Mouse (Mus musculus): ENCODE measurements around the gene Cytip. TPM values are rescaled to one million over a fixed set of nuclear protein-coding genes. Genes with fewer than 3 reads are reported as not detected.
"Not testable (repeated sequence)": the region's sequence is repeated elsewhere in the genome, so short reads cannot be mapped to it uniquely, and the experiment has no call there.

Gene Cytip
- polyA plus RNA-seq, 1 experiment from 2014 or later: 11.5 TPM

- ChIA-PET POLR2A (no interaction called here), CTCF (interaction anchor here (1.5 kb wide), 1 partner anchor 75 kb away, joined by 3 read pairs; no protein-coding TSS in a partner anchor)
- no peak for ATAC-seq
- DNase-seq (ENCODE audit: low read depth, low spot score): no peak
- TF ChIP-seq CTCF (IDR thresholded peaks at IDR 0.05): no peak
- in situ Hi-C loops (cut with MboI; ENCODE audit: low pct_unique_long_range_greater_than_20kb): no loop called here
- no peaks in the 10 kb centered on the region for H3K27me3 ChIP-seq
Measured at GRCm38 (mm10) chr2:58129903-58130302, 65.4 kb downstream of the Cytip start.

GRCm38 (mm10) chr2:58111105-58111504, 84.2 kb downstream of the Cytip start:
- ATAC-seq (no peak), DNase-seq (ENCODE audit: low read depth, low spot score) (no peak)
- no peak for TF ChIP-seq CTCF (IDR thresholded peaks at IDR 0.05)
- POLR2A ChIA-PET: no interaction called here
- in situ Hi-C loops (cut with MboI; ENCODE audit: low pct_unique_long_range_greater_than_20kb): no loop called here
- CTCF ChIA-PET: no interaction called here
- H3K27me3 ChIP-seq: no peaks in the 10 kb centered on the region

- H3K27me3 ChIP-seq; POLR2A ChIA-PET; in situ Hi-C loops (cut with MboI; ENCODE audit: low pct_unique_long_range_greater_than_20kb); ATAC-seq; CTCF ChIA-PET; DNase-seq (ENCODE audit: low read depth, low spot score): not testable (repeated sequence)
Measured at GRCm38 (mm10) chr2:58107887-58108286, 87.4 kb downstream of the Cytip start.

GRCm38 (mm10) chr2:58107046-58107445, 88.3 kb downstream of the Cytip start:
- ChIA-PET CTCF (no interaction called here), POLR2A (no interaction called here)
- ATAC-seq (no peak), DNase-seq (ENCODE audit: low read depth, low spot score) (no peak)
- TF ChIP-seq CTCF (IDR thresholded peaks at IDR 0.05): no peak
- peaks cover 11% of the 10 kb centered on the region for H3K27me3 ChIP-seq
- in situ Hi-C loops (cut with MboI; ENCODE audit: low pct_unique_long_range_greater_than_20kb): no loop called here

- ChIA-PET POLR2A (interaction anchor here (0.6 kb wide), 1 partner anchor 11 kb away, joined by 3 read pairs; no protein-coding TSS in a partner anchor), CTCF (interaction anchor here (0.7 to 1.2 kb wide), 2 partner anchors 13 to 19 kb away, joined by 3 read pairs; no protein-coding TSS in a partner anchor)
- no peak for ATAC-seq
- H3K27me3 ChIP-seq: peaks cover 10% of the 10 kb centered on the region
- no peak for TF ChIP-seq CTCF (IDR thresholded peaks at IDR 0.05)
- in situ Hi-C loops (cut with MboI; ENCODE audit: low pct_unique_long_range_greater_than_20kb): no loop called here
- DNase-seq (ENCODE audit: low read depth, low spot score): no peak
Measured at GRCm38 (mm10) chr2:58094818-58095217, 100.5 kb downstream of the Cytip start.

DNA sequence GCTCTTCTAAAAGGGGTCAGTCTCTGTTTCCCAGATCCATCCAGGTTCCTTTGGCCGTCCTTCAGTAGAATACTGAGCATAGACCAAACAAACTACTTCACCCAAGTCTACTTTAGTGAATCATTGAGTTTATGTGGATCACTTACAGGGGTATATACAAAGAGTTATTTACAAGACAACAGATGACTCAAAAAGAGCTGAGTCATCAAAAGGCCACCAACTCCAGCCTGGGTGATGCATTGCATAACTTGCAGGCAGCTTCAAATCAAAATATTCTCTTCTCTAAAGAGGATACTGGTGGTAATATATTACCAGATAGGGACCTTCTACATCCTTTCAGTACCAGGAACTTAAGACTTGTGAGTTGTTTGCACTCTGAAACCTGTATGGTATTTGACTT, 108.9 kb downstream of the Cytip start:
- ChIA-PET POLR2A (no interaction called here), CTCF (no interaction called here)
- peaks cover 10% of the 10 kb centered on the region for H3K27me3 ChIP-seq
- in situ Hi-C loops (cut with MboI; ENCODE audit: low pct_unique_long_range_greater_than_20kb): no loop called here
- TF ChIP-seq CTCF (IDR thresholded peaks at IDR 0.05): no peak
- ATAC-seq (peak; percentile 17), DNase-seq (ENCODE audit: low read depth, low spot score) (no peak)

GRCm38 (mm10) chr2:58079849-58080248, 115.5 kb downstream of the Cytip start:
- DNase-seq (ENCODE audit: low read depth, low spot score): peak; percentile 33
- ChIA-PET CTCF (no interaction called here), POLR2A (no interaction called here)
- H3K27me3 ChIP-seq: no peaks in the 10 kb centered on the region
- TF ChIP-seq CTCF (IDR thresholded peaks at IDR 0.05): no peak
- no peak for ATAC-seq
- in situ Hi-C loops (cut with MboI; ENCODE audit: low pct_unique_long_range_greater_than_20kb): no loop called here

Other genes with a start within 250 kb of the Cytip start
- gene Galnt5, start 197.6 kb downstream of the Cytip start, polyA plus RNA-seq (2021): not detected
- gene Ermn, start 142.7 kb downstream of the Cytip start, polyA plus RNA-seq (2021): not detected
- not detected for gene Acvr1c, start 162.4 kb upstream of the Cytip start, polyA plus RNA-seq (2021)